Mouse (Mus musculus): Measurements from ENCODE around the gene Gnaq.
"Not testable (repeated sequence)": the region's sequence is repeated elsewhere in the genome, so short reads cannot be mapped to it uniquely, and the experiment has no call there.

Gene Gnaq

DNA sequence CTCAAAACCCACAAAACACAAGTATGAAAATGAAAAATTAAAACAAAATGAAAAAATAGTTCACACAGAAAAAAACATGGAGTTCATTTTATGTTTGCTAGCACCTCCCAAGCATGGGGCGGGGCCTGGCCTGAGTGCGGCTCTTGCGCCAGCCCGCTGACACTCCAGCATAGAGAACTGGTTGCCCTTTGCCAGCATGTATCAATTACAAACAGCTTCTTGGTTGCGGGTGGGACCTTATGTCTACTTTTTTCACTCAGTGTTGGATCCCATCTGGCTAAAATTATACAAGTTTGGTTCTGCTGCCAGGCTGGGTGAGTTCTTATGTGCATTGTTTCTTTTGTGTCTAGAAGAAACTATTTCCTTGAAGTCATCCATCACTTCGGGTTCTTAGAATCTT is 14.8 kb downstream of the Gnaq start:
- peak; percentile 32 for DNase-seq (ENCODE audit: low spot score)

- no peak for DNase-seq (ENCODE audit: low spot score)
Observed at GRCm38 (mm10) chr19:16149094-16149493, 16.5 kb downstream of the Gnaq start.

DNA sequence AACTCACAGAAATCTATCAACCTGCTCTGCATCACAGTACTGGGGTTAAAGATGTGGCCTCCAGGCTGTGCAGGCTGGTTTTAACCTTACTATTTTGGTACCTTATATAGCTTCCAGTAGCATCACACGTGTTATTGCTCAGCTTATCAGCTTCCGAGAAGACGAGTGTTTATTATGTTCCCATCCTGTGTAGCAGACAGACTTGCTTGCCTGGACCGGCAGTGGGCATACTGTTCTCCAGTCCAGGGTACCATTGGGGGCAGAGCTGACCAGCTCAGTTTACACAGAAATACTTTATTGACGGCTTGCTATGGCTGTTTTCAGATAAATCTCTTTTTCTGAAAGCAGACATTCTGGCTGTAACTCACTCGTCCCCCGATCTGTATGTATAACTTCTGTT is 17.7 kb downstream of the Gnaq start:
- DNase-seq (ENCODE audit: low spot score): no peak

DNA sequence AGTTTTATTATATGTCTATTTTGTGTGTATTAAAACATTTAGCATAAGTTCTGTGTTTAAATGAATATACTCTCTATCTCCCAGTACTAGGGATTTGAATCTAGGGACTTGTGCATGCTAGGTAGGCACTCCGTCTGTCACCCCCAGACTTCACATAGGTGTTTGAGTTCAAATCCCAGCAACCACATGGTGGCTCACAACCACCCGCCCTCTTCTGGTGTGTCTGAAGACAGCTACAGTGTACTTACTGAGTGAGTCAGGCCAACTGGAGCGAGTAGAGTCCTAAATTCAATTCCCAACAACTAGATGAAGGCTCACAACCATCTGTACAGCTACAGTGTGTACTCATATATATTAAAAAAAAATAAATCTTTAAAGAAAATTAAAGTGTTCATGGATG is 21.2 kb downstream of the Gnaq start:
- DNase-seq (ENCODE audit: low spot score): no peak

- no peak for DNase-seq (ENCODE audit: low spot score)
Observed at GRCm38 (mm10) chr19:16154480-16154879, 21.8 kb downstream of the Gnaq start.

GRCm38 (mm10) chr19:16157120-16157519 is 24.5 kb downstream of the Gnaq start:
- no peak for DNase-seq (ENCODE audit: low spot score)

- DNase-seq (ENCODE audit: low spot score): peak; percentile 61
Observed at GRCm38 (mm10) chr19:16160759-16161158, 28.1 kb downstream of the Gnaq start.

- no peak for DNase-seq (ENCODE audit: low spot score)
Observed at GRCm38 (mm10) chr19:16161222-16161621, 28.6 kb downstream of the Gnaq start.

DNA sequence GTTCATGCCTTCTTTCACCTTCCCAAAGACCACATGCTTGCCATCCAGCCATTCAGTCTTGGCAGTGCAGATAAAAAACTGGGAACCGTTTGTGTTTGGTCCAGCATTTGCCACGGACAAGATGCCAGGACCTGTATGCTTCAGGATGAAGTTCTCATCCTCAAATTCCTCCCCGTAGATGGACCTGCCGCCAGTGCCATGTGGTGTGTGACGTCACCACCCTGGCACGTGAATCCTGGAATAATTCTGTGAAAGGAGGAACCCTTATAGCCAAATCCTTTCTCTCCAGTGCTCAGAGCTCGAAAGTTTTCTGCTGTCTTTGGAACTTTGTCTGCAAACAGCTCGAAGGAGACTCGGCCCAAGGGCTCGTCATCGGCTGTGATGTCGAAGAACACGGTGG is 31.8 kb downstream of the Gnaq start:
- DNase-seq (ENCODE audit: low spot score): not testable (repeated sequence)

- DNase-seq (ENCODE audit: low spot score): peak; percentile 34
Observed at GRCm38 (mm10) chr19:16167185-16167584, 34.6 kb downstream of the Gnaq start.

DNA sequence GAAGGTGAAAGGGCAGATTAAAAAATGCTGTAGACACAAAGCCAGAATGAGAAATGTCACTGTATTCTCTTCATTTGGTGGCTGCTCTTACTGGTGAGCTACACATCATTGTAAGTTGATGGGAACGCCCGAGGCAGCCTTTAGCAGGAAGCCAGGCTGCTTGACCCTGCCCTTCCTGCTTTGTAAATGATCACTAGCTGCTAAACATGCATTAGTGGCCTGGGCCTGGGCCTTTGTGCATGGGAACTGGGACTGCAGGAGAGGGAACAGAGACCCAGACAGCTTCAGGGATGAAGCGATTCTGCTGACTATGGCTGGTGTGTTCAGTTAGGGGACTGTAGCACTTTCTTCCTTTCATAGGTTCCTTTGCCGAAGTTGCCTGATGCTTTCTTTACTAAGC is 35.6 kb downstream of the Gnaq start:
- no peak for DNase-seq (ENCODE audit: low spot score)

DNA sequence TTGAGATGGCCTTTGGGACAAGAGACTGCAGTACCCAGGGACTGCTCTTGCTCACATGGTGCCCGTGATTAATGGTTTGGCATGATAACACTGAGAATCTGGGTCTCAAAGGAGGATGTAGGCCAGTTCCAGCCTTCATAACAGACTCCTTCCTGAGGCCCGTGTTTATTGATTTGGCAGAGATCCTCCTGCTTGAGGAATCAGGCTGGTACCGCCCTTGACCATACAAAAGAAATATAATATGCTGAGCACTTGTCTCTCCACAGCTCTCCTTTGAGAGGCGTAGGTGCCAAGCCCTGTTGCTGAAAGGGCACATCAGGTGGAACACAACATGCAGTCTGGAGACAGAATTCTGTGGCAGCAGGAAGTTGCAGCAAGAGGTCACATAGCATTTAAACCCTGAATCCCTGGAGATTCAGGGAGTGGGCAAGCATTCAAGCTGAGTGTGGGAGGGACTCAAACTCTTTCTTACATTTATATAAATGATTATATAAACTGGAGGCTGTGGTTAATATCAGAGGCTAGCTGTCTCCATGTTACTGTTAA is 36.1 kb downstream of the Gnaq start:
- peak; percentile 93 for DNase-seq (ENCODE audit: low spot score)

GRCm38 (mm10) chr19:16170724-16171123 is 38.1 kb downstream of the Gnaq start:
- no peak for DNase-seq (ENCODE audit: low spot score)

DNA sequence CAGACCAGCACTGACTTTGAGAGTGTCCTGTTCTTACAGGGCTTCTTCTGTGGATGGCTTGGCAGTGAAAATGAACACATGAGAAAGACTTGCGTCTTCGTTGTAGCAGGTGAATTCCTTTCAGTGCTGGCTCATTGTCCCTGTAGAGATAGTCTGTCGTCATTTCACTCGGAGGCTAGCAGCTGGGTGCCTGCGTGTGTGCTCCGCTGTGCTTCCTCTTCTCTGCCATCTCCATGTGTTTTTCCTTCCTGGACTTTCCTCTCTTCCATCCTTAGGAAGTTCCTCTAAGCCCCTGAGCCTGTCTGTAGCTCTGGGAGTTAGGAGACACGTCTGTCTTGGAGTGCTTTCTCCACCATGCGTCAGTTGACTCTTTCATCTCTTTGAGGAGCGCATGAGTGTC is 41.1 kb downstream of the Gnaq start:
- DNase-seq (ENCODE audit: low spot score): no peak

GRCm38 (mm10) chr19:16176426-16176825 is 43.8 kb downstream of the Gnaq start:
- no peak for DNase-seq (ENCODE audit: low spot score)

- DNase-seq (ENCODE audit: low spot score): no peak
Observed at GRCm38 (mm10) chr19:16177139-16177727, 44.6 kb downstream of the Gnaq start.

GRCm38 (mm10) chr19:16181258-16181657 is 48.6 kb downstream of the Gnaq start:
- no peak for DNase-seq (ENCODE audit: low spot score)

GRCm38 (mm10) chr19:16181852-16182475 is 49.3 kb downstream of the Gnaq start:
- no peak for DNase-seq (ENCODE audit: low spot score)

DNA sequence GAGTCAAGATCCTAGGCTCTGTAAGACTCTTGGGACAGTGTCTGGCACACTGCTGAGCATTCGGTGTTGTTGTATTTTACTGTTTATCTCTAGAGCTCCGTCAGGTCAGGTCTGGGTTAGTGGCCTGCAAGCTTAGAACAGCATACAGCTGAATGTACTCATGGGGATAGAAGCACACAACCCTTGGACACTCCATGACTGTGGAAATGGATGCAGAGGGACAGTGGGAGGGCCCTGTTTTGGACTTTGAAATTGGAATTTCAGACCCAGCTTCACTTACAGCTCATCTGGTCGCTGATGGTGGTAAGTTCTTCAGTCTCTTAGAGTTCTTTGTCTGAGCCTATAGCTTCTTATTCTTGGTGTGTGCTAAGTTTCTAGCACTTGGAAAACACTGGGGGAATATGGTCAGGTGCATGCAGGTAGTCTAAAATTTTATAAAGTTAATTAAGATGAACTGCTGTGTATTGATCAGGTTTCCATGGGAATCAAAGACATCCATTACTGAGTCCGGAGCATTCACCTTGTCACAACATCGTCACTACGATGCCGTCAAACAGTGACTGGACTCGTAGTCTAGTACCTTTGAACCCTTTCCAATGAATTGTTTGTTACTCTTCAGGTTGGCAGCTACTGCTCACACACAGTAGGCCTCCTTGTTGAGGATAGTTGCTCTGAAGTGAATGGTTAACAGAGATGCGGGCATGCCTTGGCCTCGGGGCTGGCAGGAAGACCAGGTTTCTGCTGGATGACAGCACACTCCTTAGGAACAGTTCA is 51.1 kb downstream of the Gnaq start:
- DNase-seq (ENCODE audit: low spot score): no peak

DNA sequence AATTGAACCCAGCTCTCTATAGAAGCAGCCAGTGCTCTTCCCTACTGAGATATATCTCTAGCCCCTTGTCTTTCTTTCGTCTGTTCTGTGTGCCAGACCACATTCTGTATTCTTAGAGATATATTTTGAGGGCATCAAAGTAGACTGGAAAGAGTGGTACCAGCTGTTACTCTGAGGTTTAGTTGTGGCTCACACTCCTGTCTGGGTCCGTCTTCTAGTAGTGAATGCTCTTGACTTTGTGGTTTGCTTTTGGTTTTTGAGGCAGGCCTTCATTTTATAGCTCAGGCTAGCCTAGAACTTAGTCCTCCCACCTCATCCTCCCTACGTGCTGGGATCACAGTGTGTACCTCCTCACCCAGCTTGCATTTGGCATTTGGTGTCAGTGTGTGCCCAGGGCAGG is 54.4 kb downstream of the Gnaq start:
- no peak for DNase-seq (ENCODE audit: low spot score)

- DNase-seq (ENCODE audit: low spot score): no peak
Observed at GRCm38 (mm10) chr19:16187952-16188351, 55.3 kb downstream of the Gnaq start.

- no peak for DNase-seq (ENCODE audit: low spot score)
Observed at GRCm38 (mm10) chr19:16189066-16189765, 56.6 kb downstream of the Gnaq start.
